Mouse (Mus musculus) layer of hippocampus, postnatal 25 days (tissue): ENCODE data around the gene Slc35f1. TPM values are rescaled to one million over a fixed set of nuclear protein-coding genes. Genes with fewer than 3 reads are reported as not detected.
A peak's percentile ranks its signal among the peaks of the same experiment; 100 is the strongest.

Experiments used
- DNase-seq, 2 experiments: peaks; one replicate each; pipeline ENCODE4 v3.0.0; 2022; ENCODE audit warnings: mixed read lengths in 2 of 2, low spot score in 1 of 2; ENCODE audit errors: extremely low spot score in 1 of 2
- total RNA-seq, 2 experiments: library from RNA; stranded (reverse); gene quantifications; 2 replicates each; pipeline ENCODE4 v1.2.3; 2021

Slc35f1 gene
- total RNA-seq, 2 experiments from 2014 or later: 32.6 to 34.5 TPM

GRCm38 (mm10) chr10:53087811-53088210 is 397.5 kb downstream of the Slc35f1 start:
- peak in 1 of 2 experiments; percentile 19 for DNase-seq

DNA sequence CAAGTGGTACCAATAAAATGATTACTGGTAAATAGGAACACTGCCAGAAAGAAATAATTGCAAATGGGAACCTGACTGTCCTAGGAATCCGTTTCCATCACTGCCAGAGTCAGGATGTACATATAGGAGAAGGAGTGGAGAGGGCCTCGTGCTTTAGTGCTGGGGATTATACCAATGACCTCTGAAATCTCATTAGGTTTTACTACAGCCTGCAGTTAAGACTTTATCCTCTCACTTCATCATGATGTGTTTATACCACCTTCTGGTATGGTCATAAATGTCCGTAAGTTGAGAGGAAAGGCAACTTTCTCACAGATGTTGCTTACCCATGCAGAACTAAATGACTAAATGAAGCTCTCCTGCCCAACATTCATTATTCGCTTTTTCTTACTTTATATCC is 401.2 kb downstream of the Slc35f1 start:
- no peak for DNase-seq

DNA sequence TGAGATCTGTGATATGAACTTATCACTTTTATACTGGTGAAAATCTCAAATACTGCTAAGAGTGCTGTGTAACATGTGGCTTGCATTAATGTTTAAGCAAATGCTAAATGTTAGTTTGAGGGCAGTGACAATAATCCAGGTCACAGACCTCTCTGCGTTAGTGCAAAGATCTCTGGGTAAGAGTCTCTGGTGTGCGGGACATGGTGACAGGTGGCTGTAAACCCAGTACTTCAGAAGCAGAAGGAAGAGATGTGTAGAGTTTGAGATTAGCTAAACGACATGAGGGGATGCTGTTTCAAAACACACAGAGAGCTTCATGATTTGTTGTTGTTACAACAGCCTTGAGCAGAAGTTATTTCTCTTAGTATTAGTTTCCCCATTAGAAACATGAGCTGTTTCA is 406.1 kb downstream of the Slc35f1 start:
- no peak for DNase-seq

DNA sequence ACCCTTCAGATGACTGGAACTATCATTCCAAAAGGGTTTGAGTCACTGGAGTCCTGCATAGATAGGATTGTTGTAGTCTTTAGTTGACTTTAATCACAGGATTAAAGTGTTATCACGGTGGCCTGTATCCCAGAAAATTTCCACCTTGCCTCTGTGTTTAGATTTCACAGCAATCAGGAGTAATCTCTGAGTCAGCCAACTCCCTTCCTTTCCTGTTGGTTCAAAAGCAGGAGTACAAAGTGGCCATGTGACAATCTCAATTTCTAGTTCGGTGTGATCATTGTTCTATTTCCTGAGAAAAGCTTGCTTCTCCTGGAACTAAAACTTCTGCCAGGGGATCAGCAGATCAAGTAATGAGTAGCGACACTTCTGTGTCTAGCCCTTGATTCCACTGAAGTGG is 410.5 kb downstream of the Slc35f1 start:
- no peak for DNase-seq

DNA sequence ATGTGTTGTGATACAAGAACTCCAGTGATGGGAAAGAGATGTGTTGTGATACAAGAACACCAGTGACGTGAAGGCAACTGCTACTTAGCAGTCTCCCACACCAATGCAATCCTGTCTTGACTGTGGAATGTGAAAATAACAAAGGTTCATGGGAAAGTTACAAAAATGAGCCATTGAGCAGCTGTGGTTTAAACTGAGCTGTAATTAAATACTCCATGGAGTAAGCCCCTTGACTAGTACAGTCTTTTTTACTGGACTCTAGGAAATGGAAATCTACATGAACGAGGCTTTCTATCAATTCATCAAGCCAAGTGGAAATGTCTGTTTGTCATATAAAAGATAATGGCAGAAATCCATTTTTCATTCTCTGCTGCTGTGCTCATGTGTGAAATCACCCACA is 411.1 kb downstream of the Slc35f1 start:
- no peak for DNase-seq

GRCm38 (mm10) chr10:53102423-53102822 is 412.1 kb downstream of the Slc35f1 start:
- no peak for DNase-seq

DNA sequence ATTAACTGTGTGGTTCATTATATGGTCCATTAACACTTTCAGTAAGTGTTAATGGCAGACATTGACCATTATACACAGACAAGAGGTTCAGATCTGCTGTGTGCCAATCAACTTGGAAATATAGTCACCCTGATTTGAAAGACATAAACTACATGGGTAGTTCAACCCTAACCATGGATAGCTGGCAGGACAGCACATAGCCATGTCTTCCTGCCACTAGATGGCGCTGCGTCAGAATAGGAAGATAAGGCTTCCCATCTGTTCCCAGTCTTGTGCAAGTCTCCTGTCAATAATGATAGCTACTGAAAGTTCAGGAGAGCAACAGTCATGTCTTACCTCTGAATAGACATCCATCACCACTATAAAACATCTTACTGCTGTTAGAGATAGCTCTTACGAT is 424.7 kb downstream of the Slc35f1 start:
- peak in 1 of 2 experiments; percentile 74 for DNase-seq

DNA sequence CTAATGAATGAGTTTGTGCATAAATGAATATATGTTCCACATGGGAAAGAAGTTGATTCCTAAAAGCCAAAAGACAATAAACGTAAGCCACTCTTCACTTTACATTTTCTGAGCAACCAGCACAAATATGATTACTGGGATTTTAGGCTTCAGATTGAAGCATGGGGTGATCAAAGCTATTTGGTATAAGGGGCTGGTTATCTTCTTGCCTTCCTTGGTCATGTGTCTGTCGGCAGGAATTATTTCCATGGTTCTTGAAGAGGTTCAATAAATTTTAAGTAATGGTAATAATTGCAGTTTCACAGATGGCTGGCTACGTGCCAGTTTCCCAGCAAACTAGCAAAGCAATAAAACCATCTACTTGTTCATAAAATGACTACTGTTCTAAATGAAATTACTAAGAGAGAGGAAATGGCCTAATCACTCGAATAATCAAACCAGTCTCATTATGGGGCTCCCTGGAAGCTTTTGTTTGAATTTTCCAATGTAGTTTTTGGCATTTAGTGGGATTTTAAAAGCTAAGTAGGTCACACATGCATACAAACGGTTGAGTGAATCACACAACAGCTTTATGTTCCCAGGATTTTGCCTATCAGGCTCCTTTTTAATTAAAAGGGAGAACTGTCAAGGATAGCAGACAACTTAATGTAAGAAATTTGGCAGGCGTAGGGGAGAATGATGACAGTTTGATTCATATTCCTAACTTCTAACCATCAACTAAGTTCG is 425.5 kb downstream of the Slc35f1 start:
- peak in 1 of 2 experiments; percentile 47 for DNase-seq

DNA sequence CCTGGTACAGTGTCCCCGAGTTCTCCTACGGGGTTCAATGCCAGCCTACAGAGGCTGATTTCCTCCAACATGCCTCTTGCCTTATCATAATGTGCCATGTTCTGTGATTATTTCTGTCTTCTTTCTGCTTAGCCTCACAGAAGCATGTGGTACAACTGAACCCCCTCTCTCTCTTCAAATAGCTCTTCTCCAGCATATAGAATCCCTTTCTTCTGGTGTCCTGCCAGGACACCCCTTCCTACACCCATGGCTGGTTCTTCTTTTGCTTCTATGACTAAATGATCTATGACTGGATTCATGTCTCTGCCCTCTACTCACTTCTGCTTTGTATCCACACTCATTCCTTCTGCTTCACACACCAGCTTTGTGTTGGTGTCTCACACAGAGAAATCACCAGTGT is 430.3 kb downstream of the Slc35f1 start:
- no peak for DNase-seq

- peak in 1 of 2 experiments; percentile 7 for DNase-seq
These were observed 434.0 kb downstream of the Slc35f1 start for GRCm38 (mm10) chr10:53124365-53124764.

DNA sequence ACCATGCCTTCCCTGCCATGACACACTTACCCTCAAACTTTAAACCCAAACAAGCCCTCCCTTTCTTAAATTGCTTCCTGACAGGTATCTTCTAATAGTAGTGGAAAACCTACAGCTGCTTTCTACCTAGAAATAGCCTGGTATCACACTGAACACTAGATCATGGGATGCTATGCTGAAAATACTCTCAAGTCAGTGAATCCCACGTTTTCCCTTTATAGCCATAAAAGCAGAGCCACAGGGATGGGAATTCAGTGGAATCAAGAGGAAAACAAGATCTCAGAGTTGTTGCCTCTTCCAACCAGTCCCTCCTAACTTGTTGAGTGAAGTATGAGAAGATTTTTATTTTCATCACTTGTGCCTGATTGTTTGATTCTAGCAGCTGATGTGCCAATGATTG is 442.4 kb downstream of the Slc35f1 start:
- no peak for DNase-seq

- DNase-seq: no peak
These were observed 460.0 kb downstream of the Slc35f1 start for GRCm38 (mm10) chr10:53150321-53150720.

DNA sequence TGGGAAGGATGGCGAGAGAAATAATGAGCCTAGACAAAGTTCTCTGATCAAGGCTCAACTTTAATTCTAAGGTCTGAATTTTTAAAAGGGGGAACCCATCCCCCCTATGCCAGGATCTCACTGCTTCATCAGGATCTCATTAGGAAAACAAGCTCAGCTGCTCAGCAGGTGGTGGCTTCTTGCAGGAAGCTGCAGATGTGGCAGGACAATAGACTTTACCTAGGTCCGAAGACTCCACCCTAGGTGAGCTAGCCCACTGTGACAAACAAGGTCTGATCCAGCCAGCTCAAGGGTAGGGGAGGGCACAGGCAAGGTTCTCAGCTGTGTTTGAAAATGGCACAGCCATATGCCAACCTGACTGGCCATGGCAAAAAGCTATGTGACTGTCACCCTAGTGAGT is 460.6 kb downstream of the Slc35f1 start:
- no peak for DNase-seq

- no peak for DNase-seq
These were observed 466.0 kb downstream of the Slc35f1 start for GRCm38 (mm10) chr10:53156374-53156773.

DNA sequence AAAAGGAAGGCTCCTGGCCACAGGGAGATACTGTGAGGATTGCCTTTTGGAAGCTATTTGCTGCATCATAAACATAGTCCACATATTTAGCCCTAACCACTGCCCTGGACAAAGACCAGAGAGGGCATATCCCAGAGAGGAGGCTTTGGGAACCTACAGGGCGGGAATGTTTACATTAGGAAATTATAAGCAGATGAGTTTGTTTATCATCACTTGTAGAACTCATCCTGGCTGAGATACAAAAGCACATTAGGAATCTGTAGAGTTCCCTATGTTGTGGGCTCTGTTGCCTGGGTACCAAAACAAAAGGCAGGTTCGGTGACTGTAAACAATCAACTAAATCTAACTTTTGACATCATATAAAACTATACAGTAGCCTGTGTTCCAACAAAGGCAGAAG is 467.4 kb downstream of the Slc35f1 start:
- DNase-seq: no peak
